ENCODE assay signal across 9 mouse cellular contexts in genomic region chr17:29873580-29874015, GRCm38 (mm10).
DNase-seq lines count a peak whose midpoint lies in the region; ATAC-seq and TF ChIP-seq lines count a peak whose summit lies in the region.
"Had no signal": no experiment of that assay in that cellular context is flagged by ENCODE, and none has a peak within 500 bp of the region (broad histone marks: within the 10 kb centered on the region; RNA-seq: fewer than 3 reads in every experiment).

No protein-coding gene starts in this region.

- no peak overlapping the region for H3K4me2 ChIP-seq in hindbrain, embryonic 16.5 days (ENCODE audit: low read length)
- no peak overlapping the region for H3K4me2 ChIP-seq in midbrain, embryonic 11.5 days

- no peaks in the 10 kb centered on the region for H3K36me3 ChIP-seq in hindbrain, embryonic 16.5 days (ENCODE audit: control insufficient read depth, insufficient read depth, low read length)
- no peaks in the 10 kb centered on the region for H3K36me3 ChIP-seq in midbrain, embryonic 11.5 days (ENCODE audit: control insufficient read depth, insufficient read depth, low read length)
- H3K36me3 ChIP-seq: limb, embryonic 12.5 days; stomach, embryonic 15.5 days had no signal

- H3K27ac ChIP-seq in bone marrow, adult 2 months (ENCODE audit: control insufficient read depth, insufficient read depth, low read depth, low read length, poor library complexity) = no peak overlapping the region
- peak overlapping the region; percentile 85 for H3K27ac ChIP-seq in hindbrain, embryonic 16.5 days (ENCODE audit: low read depth, low read length)
- H3K27ac ChIP-seq in midbrain, embryonic 11.5 days (ENCODE audit: low read depth, low read length) = peak overlapping the region; percentile 11; the same call in 1 of the 2 replicates
- H3K27ac ChIP-seq: limb, embryonic 12.5 days; stomach, embryonic 15.5 days had no signal

- no peaks in the 10 kb centered on the region for H3K27me3 ChIP-seq in hindbrain, embryonic 16.5 days (replicated peaks; ENCODE audit: control insufficient read depth, insufficient read depth, low read length)
- H3K27me3 ChIP-seq in midbrain, embryonic 11.5 days (ENCODE audit: control insufficient read depth, insufficient read depth, low read length) = no peaks in the 10 kb centered on the region
- H3K27me3 ChIP-seq: stomach, embryonic 15.5 days had no signal

- H3K4me3 ChIP-seq in bone marrow, adult 2 months (replicated peaks; ENCODE audit: control insufficient read depth, low read depth, low read length) = no peak overlapping the region
- no peak overlapping the region for H3K4me3 ChIP-seq in hindbrain, embryonic 16.5 days (ENCODE audit: low read length)
- no peak overlapping the region for H3K4me3 ChIP-seq in midbrain, embryonic 11.5 days (ENCODE audit: low read depth, low read length)
- H3K4me3 ChIP-seq: limb, embryonic 12.5 days; stomach, embryonic 15.5 days had no signal

- WGBS in bone marrow, adult 2 months = 64% methylated on average over 7 of the region's 7 CpGs
- 25% methylated on average over 7 of the region's 7 CpGs for whole genome bisulfite sequencing in hindbrain, embryonic 16.5 days
- 68% methylated on average over 7 of the region's 7 CpGs for WGBS in midbrain, embryonic 11.5 days

- ATAC-seq in hindbrain, embryonic 16.5 days = peak; percentile 95
- ATAC-seq in midbrain, embryonic 11.5 days (ENCODE audit: low FRiP score) = peak; percentile 22; the same call in 1 of the 2 replicates

- peak; percentile 85 for DNase-seq in cerebellum, adult 11 months
- DNase-seq in frontal cortex, postnatal 25 days (ENCODE audit: low spot score in 2 of 2) = peak; percentile 41 to 60
- DNase-seq in midbrain, embryonic 11.5 days (ENCODE audit: low spot score, missing footprints) = no peak
- DNase-seq in spleen, adult 12 weeks (ENCODE audit: low spot score) = no peak
- DNase-seq in kidney, postnatal 25 days = no peak

- H3K9me3 ChIP-seq in hindbrain, embryonic 16.5 days (ENCODE audit: control insufficient read depth, low read length) = no peaks in the 10 kb centered on the region
- H3K9me3 ChIP-seq in midbrain, embryonic 11.5 days (ENCODE audit: control insufficient read depth, low read length) = no peaks in the 10 kb centered on the region; the same call in 1 of the 2 replicates
- H3K9me3 ChIP-seq: stomach, embryonic 15.5 days had no signal

- no peak for TF ChIP-seq CTCF in bone marrow, adult 2 months (IDR thresholded peaks at IDR 0.05; ENCODE audit: control insufficient read depth, insufficient read depth, low read length)

- peak overlapping the region; percentile 51; the same call in 1 of the 2 replicates for H3K9ac ChIP-seq in hindbrain, embryonic 16.5 days (ENCODE audit: low read depth, low read length)
- no peak overlapping the region for H3K9ac ChIP-seq in midbrain, embryonic 11.5 days (ENCODE audit: low read length)
- H3K9ac ChIP-seq: limb, embryonic 12.5 days; stomach, embryonic 15.5 days had no signal

- 0 out of 2 replicates have a peak, but pooled peaks have one; percentile 12 for TF ChIP-seq POLR2A in bone marrow, adult 2 months (IDR thresholded peaks at IDR 0.05; ENCODE audit: borderline replicate concordance, control insufficient read depth, low read depth, low read length)

- no peaks in the 10 kb centered on the region for H3K4me1 ChIP-seq in bone marrow, adult 2 months (ENCODE audit: control insufficient read depth, insufficient read depth, low read length)
- H3K4me1 ChIP-seq in hindbrain, embryonic 16.5 days (ENCODE audit: control insufficient read depth, insufficient read depth, low read depth, low read length) = peaks cover 25% of the 10 kb centered on the region
- H3K4me1 ChIP-seq in midbrain, embryonic 11.5 days (ENCODE audit: control insufficient read depth, insufficient read depth, low read length) = peaks cover 8% of the 10 kb centered on the region; the same call in 1 of the 2 replicates

Comparison
In these comparisons a context has a peak if more than half of its experiments do, and no peak if none do; other contexts are left out.
1. DNase-seq: peak in cerebellum, adult 11 months (single experiment) and frontal cortex, postnatal 25 days (2 of 2); none in midbrain, embryonic 11.5 days (single experiment), spleen, adult 12 weeks (single experiment) and kidney, postnatal 25 days (0 of 2).